ENCODE assay signal across 8 mouse cellular contexts in the genomic region with DNA sequence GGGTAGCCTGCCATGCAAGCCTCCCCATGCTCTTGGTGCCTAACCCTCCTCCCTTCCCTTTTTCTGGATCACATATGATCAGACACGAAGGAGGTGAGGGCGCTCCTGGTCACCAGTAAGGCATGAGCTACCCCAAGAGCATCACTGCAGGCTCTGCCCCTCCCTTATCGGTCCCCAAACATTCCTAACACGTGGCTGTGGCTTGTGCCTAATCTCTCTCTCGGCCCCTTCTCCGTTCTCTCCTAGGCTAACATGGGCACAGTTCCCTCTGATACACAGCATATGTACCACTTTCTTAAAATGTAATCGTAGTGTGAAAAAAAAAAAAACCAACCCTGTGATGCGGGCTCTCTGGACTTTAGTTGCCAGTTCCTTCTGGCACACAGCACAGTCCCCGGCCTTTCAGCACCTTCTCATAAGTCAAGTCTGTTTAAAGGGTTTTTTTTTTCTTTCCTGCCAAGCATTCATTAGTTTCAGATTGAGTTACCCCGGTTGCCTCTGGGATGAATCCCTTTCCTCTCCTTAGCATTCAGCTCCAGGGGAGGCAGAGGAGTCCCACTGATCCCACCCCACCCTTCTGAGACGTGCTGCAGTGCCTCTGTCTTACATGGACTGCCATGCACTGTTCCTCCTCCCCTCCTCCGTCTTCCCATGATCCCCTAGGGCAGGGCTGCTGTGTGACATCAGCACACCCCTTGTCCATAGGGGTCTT. TPM values are rescaled to one million over a fixed set of nuclear protein-coding genes. Genes with fewer than 3 reads are reported as not detected.
DNase-seq lines count a peak whose midpoint lies in the region; ATAC-seq and TF ChIP-seq lines count a peak whose summit lies in the region.

No protein-coding gene starts in this region.

- no peaks in the 10 kb centered on the region for H3K9me3 ChIP-seq in heart, postnatal 0 days (replicated peaks; ENCODE audit: control insufficient read depth, low read length)
- H3K9me3 ChIP-seq in embryonic facial prominence, embryonic 11.5 days (replicated peaks; ENCODE audit: control insufficient read depth, low read length) = no peaks in the 10 kb centered on the region
- no peaks in the 10 kb centered on the region for H3K9me3 ChIP-seq in hindbrain, postnatal 0 days (ENCODE audit: low read length)

- TF ChIP-seq EP300 in heart, postnatal 0 days (IDR thresholded peaks at IDR 0.05; ENCODE audit: low read depth) = no peak

- intact Hi-C loops in heart, postnatal 36 days (cut with DNase I) = no loop called here

- DNase-seq in heart, postnatal 0 days (ENCODE audit: low spot score) = peak; percentile 41
- DNase-seq in heart, postnatal 36 days = no peak
- no peak for DNase-seq in embryonic facial prominence, embryonic 11.5 days (ENCODE audit: low spot score)
- DNase-seq in hindbrain, postnatal 0 days (ENCODE audit: low spot score) = peak; percentile 42
- no peak for DNase-seq in embryo, embryonic 11 days
- no peak for DNase-seq in kidney, adult 2 months
- no peak for DNase-seq in cerebellum, adult 9-10 months

- H3K4me3 ChIP-seq in heart, postnatal 0 days (ENCODE audit: low read depth, low read length) = no peak overlapping the region
- no peak overlapping the region for H3K4me3 ChIP-seq in embryonic facial prominence, embryonic 11.5 days (ENCODE audit: low read depth, low read length)
- H3K4me3 ChIP-seq in hindbrain, postnatal 0 days (ENCODE audit: low read length) = no peak overlapping the region
- no peak overlapping the region for H3K4me3 ChIP-seq in myocyte
- H3K4me3 ChIP-seq in kidney, adult 2 months (ENCODE audit: insufficient read depth, low read depth, low read length) = no peak overlapping the region

- peak overlapping the region; percentile 44 for H3K27ac ChIP-seq in heart, postnatal 0 days (ENCODE audit: low read depth)
- H3K27ac ChIP-seq in embryonic facial prominence, embryonic 11.5 days (replicated peaks; ENCODE audit: low read depth, low read length) = no peak overlapping the region
- peak overlapping the region; percentile 27; the same call in 1 of the 2 replicates for H3K27ac ChIP-seq in hindbrain, postnatal 0 days
- no peak overlapping the region for H3K27ac ChIP-seq in kidney, adult 2 months (ENCODE audit: insufficient read depth, low read depth, low read length)

- no peak overlapping the region for H3ac ChIP-seq in myocyte (ENCODE audit: control insufficient read depth, insufficient read length)

- 19% methylated on average over 12 of the region's 12 CpGs for WGBS in heart, postnatal 0 days
- 29% methylated on average over 12 of the region's 12 CpGs for WGBS in embryonic facial prominence, embryonic 11.5 days
- 23% methylated on average over 12 of the region's 12 CpGs for WGBS in hindbrain, postnatal 0 days
- 49% methylated on average over 12 of the region's 12 CpGs for WGBS in kidney, adult 2 months

- peaks cover 100% of the 10 kb centered on the region for H3K79me2 ChIP-seq in myocyte (ENCODE audit: control insufficient read depth, insufficient read depth)

- ATAC-seq in heart, postnatal 0 days (ENCODE audit: insufficient read depth, low read depth) = 0 out of 2 replicates have a peak, but pooled peaks have one; percentile 39
- 0 out of 2 replicates have a peak, but pooled peaks have one; percentile 41 for ATAC-seq in embryonic facial prominence, embryonic 11.5 days (replicated peaks; ENCODE audit: insufficient number of reproducible peaks, low FRiP score, low TSS enrichment, low read depth)
- ATAC-seq in hindbrain, postnatal 0 days = peak; percentile 66

- H3K4me2 ChIP-seq in heart, postnatal 0 days (ENCODE audit: low read depth, low read length) = peak overlapping the region; percentile 1; the same call in 1 of the 2 replicates
- no peak overlapping the region for H3K4me2 ChIP-seq in embryonic facial prominence, embryonic 11.5 days (ENCODE audit: low read depth, low read length)
- no peak overlapping the region for H3K4me2 ChIP-seq in hindbrain, postnatal 0 days (ENCODE audit: low read depth, low read length)
- peak overlapping the region; percentile 3 for H3K4me2 ChIP-seq in myocyte (ENCODE audit: low read depth)

- H3K36me3 ChIP-seq in heart, postnatal 0 days (replicated peaks; ENCODE audit: control insufficient read depth, insufficient read depth, low read length) = no peaks in the 10 kb centered on the region
- no peaks in the 10 kb centered on the region for H3K36me3 ChIP-seq in embryonic facial prominence, embryonic 11.5 days (replicated peaks; ENCODE audit: control insufficient read depth, insufficient read depth, low read depth, low read length)
- H3K36me3 ChIP-seq in hindbrain, postnatal 0 days (ENCODE audit: insufficient read depth, low read length) = no peaks in the 10 kb centered on the region
- H3K36me3 ChIP-seq in myocyte (ENCODE audit: control insufficient read depth, insufficient read depth) = peaks cover 6% of the 10 kb centered on the region
- H3K36me3 ChIP-seq in kidney, adult 2 months (ENCODE audit: control insufficient read depth, insufficient read depth, low read length) = no peaks in the 10 kb centered on the region

- H3K27me3 ChIP-seq in heart, postnatal 0 days (ENCODE audit: control insufficient read depth, insufficient read depth, low read length) = no peaks in the 10 kb centered on the region
- no peaks in the 10 kb centered on the region for H3K27me3 ChIP-seq in embryonic facial prominence, embryonic 11.5 days (ENCODE audit: control insufficient read depth, insufficient read depth, low read length)
- H3K27me3 ChIP-seq in hindbrain, postnatal 0 days (ENCODE audit: insufficient read depth, low read length) = no peaks in the 10 kb centered on the region
- no peaks in the 10 kb centered on the region for H3K27me3 ChIP-seq in myocyte (ENCODE audit: control insufficient read depth, insufficient read depth, insufficient read length)
- H3K27me3 ChIP-seq in kidney, adult 2 months (replicated peaks; ENCODE audit: control insufficient read depth, insufficient read depth, low read length) = no peaks in the 10 kb centered on the region

- no peak for TF ChIP-seq CTCF in heart, postnatal 0 days (IDR thresholded peaks at IDR 0.05; ENCODE audit: low read depth)
- TF ChIP-seq CTCF in hindbrain, postnatal 0 days (IDR thresholded peaks at IDR 0.05; ENCODE audit: low read depth) = no peak
- TF ChIP-seq CTCF in kidney, adult 2 months (conservative IDR thresholded peaks at IDR 0.05; ENCODE audit: insufficient read depth, insufficient read length, low read depth, low read length) = no peak

- H3K4me1 ChIP-seq in heart, postnatal 0 days (ENCODE audit: control insufficient read depth, insufficient read depth) = peaks cover 43% of the 10 kb centered on the region
- 0 out of 2 replicates have a peak, but pooled peaks cover 2% of the 10 kb centered on the region for H3K4me1 ChIP-seq in embryonic facial prominence, embryonic 11.5 days (ENCODE audit: control insufficient read depth, insufficient read depth, low read length)
- peaks cover 36% of the 10 kb centered on the region for H3K4me1 ChIP-seq in hindbrain, postnatal 0 days (ENCODE audit: insufficient read depth, low read length)
- no peaks in the 10 kb centered on the region for H3K4me1 ChIP-seq in kidney, adult 2 months (ENCODE audit: control insufficient read depth, insufficient read depth, low read length)

- TF ChIP-seq POLR2A in myocyte (IDR thresholded peaks at IDR 0.05; ENCODE audit: insufficient read length, low read depth) = no peak
- no peak for TF ChIP-seq POLR2A in kidney, adult 2 months (IDR thresholded peaks at IDR 0.05; ENCODE audit: low read depth, low read length)

- no peak overlapping the region for H3K9ac ChIP-seq in heart, postnatal 0 days (replicated peaks; ENCODE audit: low read depth, low read length)
- 0 out of 2 replicates have a peak overlapping the region, but pooled peaks have one; percentile 10 for H3K9ac ChIP-seq in embryonic facial prominence, embryonic 11.5 days (replicated peaks; ENCODE audit: low read length)
- no peak overlapping the region; the same call in 1 of the 2 replicates for H3K9ac ChIP-seq in hindbrain, postnatal 0 days (replicated peaks; ENCODE audit: low read length)

TF ChIP-seq in myocyte, 11 proteins besides CTCF, POLR2A, EP300 and RAD21:
- TF ChIP-seq USF1 (IDR thresholded peaks at IDR 0.05; ENCODE audit: low read depth) = no peak
- no peak for TF ChIP-seq MYOD1 (IDR thresholded peaks at IDR 0.05; ENCODE audit: control insufficient read depth in 1 of 3, insufficient read length in 2 of 3, low read depth in 2 of 3)
- peak; percentile 4 for TF ChIP-seq REST (IDR thresholded peaks at IDR 0.05; ENCODE audit: insufficient read depth, insufficient read length)

RNA-seq across cellular contexts. Expression of a gene that starts 19.2 kb away (rescaled TPM):
- 30.6 and 33.7 TPM in 2 replicates for total RNA-seq in heart, postnatal 0 days (2014; rRNA removed; ENCODE audit: low replicate concordance)
- 18.8 and 21.2 TPM in 2 replicates for polyA plus RNA-seq in heart, postnatal 0 days (2015; fragmentation: Nextera tagmentation; extraction: Ambion mirVana)
- total RNA-seq in heart, postnatal 36 days (2021) = 100 to 1,000 TPM; 188 to 201 TPM
- polyA plus RNA-seq in embryonic facial prominence, embryonic 11.5 days (2014; fragmentation: Nextera tagmentation; extraction: Ambion mirVana) = 8.1 and 8.5 TPM in 2 replicates
- total RNA-seq in hindbrain, postnatal 0 days (2014; rRNA removed) = 28.8 and 31.1 TPM in 2 replicates
- 18.1 and 19.6 TPM in 2 replicates for polyA plus RNA-seq in hindbrain, postnatal 0 days (2015; fragmentation: Nextera tagmentation; extraction: Ambion mirVana)
- 103 TPM for polyA plus RNA-seq in myocyte (2012; fragmentation: generic; extraction: Trizol)
- polyA plus RNA-seq in kidney, adult 2 months (2012; rRNA removed) = 17.4 and 18.6 TPM in 2 replicates

Comparison
In these comparisons a context has a peak if more than half of its experiments do, and no peak if none do; other contexts are left out.
1. DNase-seq: peak in heart, postnatal 0 days (single experiment) and hindbrain, postnatal 0 days (single experiment); none in heart, postnatal 36 days (0 of 2), embryonic facial prominence, embryonic 11.5 days (single experiment), embryo, embryonic 11 days (single experiment), kidney, adult 2 months (single experiment) and cerebellum, adult 9-10 months (single experiment).
2. H3K27ac ChIP-seq: peak in heart, postnatal 0 days (single experiment) and hindbrain, postnatal 0 days (single experiment); none in embryonic facial prominence, embryonic 11.5 days (single experiment) and kidney, adult 2 months (single experiment).
3. H3K4me2 ChIP-seq: peak in heart, postnatal 0 days (single experiment) and myocyte (single experiment); none in embryonic facial prominence, embryonic 11.5 days (single experiment) and hindbrain, postnatal 0 days (single experiment).
4. Peak in every context shown above with its lines, with median percentiles within 50 percentile points of each other: ATAC-seq.